Mouse (Mus musculus) telencephalon, adult 2 months (tissue): ENCODE data around the gene Atp13a3.
"Not testable (repeated sequence)": the region's sequence is repeated elsewhere in the genome, so short reads cannot be mapped to it uniquely, and the experiment has no call there.

Experiments
- DNase-seq: peaks from one replicate; pipeline ENCODE4 v3.0.0-alpha.2; 2011; ENCODE audit warnings: low read depth, low spot score

The Atp13a3 gene

DNA sequence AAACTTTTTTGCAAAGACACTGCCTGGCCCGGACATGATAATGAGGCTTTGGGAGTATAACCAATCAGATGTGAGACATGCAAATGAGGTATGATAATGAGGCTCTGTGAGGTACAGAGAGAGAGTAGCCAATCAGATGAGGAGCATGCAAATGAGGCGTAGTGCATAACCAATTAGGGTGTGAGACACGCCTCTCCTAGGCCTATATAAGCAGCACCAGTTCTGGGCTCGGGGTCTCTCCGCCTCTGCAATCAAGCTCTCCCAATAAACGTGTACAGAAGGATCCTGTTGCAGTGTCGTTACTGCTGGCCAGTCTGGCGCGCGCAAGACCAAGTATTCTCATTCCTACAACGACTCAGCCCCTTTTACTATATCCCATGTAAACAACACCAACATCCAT, 52.3 kb downstream of the Atp13a3 start:
- DNase-seq, result not testable (repeated sequence)

DNA sequence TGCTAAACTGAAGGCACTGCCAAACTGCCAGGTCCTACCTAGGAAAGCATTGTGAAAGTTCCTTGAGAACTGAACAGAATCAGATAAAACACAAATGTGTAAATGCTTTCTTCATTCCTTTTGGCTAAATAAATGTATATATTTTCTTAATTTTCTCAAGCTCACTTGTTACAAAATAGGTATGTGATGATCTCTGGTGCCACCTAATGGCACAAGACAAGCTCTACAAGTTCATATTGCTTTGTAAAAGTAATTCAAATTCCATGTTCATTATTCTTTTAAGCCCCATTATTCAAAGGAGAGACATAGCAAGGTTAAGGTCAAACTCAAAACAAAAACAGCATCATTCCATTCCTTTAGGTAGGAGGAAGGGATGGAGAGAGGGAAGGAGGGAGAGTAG, 91.5 kb downstream of the Atp13a3 start:
- DNase-seq, result peak; percentile 35

DNA sequence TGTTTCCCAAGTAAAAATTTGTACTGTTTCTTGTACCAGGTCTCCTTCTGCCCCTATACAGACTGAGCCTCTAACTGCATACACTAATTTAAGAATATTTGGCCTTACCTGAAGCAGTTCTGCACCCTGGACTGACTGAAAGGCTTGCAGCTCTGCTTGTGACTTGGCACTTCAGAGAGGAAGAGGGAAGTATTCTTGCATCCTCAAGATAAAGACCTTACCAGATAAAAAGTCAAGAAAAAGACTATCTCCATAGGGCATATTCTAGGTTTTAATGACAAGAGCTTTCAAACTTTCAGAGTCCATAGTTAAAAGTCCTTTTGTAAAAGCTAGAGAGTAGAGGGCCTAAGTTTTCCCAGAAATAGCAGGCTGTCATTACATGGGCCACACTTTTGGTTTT, 95.1 kb downstream of the Atp13a3 start, which contains the start of gene Gp5:
Gp5 (minus strand) TSS at position 133 of the 400 bp plus-strand sequence.
- DNase-seq, result no peak

DNA sequence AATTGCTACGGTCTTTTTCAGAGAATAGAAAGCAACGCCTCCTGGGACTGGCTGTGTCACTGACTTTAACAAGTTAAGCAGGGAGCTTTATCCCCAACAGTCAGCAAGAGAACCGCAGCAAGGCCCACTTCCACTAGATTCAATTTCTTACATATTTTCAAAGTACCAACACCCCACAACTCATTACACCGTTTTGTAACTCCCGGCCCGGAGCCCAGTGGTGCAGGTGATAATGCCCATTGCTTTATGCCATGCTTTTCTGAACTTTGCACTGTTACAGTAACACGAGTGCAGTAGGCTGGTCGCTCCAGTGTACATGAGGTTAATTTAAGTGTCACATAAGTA, 95.6 kb downstream of the Atp13a3 start:
- no peak for DNase-seq

DNA sequence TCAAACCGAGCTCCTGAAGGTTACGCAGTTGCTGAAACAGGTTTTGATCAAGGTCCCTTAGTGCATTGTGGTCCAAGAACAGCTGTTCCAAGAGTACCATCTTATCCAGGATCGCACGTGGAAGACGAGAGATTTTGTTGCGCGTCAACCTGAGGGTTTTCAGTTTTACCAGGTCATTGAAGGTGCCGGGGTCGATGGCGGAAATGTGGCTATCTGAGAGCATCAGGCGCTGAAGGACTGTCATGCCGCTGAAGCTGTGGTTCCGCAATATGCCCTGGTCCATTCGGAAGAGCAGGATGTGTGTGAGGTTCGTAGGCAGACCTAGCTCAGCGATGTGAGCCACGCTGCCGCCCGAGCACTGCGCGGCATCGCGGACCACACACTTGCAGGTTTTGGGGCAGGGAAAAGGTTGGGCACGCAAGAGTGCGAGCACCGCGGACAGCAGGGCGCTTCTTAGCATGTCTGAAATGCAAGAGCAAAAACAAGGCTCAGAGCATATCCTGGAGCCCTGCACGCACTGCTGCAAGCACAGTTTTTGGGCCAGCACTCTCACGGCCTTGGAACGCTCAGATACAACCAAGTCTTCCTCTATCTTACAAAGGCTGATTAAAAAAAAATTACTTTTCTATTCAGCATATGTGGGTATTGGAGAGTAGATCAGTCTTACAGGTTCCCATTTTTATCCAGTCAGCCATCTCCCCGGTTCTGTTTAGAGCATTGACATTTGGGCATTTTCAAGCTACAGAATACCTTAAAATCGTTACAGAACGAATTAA, 96.2 kb downstream of the Atp13a3 start:
- DNase-seq, result no peak

DNA sequence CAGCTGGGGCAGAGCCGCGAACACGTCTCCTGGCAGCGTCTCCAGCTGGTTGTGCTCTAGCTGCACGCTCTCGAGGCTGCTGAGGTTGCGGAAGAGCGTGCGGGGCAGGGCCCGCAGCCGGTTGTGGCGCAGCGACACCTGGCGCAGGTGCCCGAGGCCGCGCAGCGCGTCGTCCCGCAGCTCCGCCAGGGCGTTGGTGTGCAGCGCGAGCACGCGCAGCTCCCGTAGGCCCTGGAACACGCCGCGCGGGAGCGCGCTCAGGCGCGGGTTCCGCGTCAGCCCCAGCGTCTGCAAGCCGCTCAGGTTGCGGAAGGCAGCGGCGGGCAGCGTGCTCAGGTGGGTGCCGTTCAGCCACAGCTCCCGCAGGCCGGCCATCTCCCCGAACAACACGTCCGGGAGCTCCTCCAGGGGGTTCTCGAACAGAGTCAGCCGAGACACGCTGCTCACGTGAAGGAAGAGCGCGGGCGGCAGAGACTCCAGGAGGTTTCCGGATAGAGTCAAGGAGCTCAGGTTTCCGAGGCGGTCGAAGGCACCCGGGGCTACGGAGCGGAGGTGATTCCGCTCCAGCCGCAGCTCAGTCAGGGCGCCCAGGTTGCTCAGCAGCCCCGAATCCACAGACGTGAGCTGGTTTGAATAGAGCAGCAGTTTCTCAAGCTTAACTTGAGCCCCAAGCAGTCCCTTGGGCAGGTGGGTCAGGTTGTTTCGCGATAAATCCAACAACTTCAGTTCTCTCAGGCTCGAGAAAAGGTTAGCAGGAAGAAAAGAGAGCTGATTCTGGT, 97.0 kb downstream of the Atp13a3 start:
- DNase-seq, result peak; percentile 68

DNA sequence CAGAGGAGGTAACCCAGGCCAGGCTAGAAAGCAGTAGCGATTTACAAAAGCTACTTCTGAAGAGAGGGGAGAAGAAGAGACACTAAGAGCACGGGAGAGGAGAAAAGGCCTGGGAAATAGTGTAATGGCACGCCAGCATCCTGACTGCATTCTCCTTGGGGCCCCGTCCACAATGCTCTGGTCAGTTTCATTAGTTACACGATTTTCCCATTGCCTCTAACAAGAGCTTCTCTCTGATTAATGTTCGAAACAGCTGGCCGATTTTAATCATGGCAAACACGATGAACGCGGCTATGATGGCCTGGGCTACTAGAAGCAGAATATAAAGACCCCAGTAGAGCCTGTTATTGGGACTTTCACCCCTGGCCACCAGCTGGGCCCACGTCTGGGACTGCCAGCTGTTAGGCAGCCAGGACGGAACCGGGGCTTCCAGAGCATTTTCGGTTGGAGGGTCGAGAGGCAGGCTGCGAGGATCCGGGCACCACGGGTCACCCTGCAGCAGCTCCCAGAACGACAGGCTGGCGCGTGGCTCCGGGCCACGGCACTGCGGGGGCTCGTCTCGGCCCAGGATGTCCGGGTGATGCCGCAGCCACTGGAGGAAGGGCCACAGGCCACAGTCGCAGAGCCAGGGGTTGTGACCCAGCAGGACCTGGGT, 97.7 kb downstream of the Atp13a3 start:
- DNase-seq, result no peak

DNA sequence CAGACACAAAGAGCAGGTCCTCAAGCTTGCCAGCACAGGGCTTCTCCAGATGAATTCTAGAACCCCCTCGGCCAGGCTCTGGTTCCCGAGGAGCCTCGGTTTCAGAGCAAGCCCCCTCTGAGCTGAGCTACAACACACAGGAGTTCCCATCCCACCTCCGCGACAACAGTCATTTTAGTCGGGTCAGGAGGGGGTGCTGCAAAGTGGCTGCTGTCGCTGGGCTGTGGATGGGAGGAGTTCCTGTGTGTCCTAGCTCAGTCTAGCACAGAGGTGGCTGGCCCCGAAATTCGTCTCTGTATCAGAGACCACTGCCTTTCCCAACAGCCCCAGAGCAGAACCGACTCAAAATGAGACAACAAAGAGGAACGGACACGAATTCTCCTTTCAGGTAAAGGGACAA, 98.5 kb downstream of the Atp13a3 start:
- DNase-seq, result no peak

DNA sequence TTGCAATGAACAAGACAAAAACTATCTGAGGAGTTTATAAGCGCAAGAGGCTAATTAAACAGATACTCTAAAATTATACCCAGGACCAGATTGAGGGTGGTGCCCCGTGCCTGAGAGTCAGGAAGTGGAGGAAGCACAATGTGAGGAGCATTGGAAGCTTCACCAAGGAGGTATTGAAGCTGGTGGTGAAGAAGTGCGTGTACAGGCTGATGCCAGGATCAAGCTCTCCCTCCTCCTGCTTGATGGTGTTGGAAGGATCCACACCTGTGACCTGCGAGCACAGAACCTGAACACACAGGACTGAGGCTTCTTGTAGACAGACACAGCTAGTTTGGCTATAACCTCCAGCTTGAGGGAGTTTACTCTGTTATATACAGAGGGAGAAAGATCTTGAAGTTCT, 99.7 kb downstream of the Atp13a3 start:
- DNase-seq, result no peak

DNA sequence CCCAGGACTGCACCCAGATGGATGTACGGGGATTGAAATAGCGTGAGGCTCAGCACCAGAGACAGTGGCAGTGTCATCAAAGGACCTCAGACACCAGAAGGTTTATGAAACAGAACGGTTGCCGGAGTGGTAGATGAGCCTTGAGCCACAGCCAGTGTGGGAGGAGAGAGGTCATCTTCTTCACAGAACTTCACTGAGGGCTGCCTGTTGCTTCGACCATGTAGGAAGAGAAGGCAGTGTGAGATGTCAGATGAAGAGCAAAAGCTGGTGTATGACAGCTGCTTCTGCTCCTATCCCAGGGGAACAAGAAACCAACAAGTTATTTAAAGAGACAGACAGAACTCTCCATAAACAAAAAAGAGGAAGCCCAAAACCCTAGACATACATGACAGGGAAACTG, 101.5 kb downstream of the Atp13a3 start:
- DNase-seq, result no peak

DNA sequence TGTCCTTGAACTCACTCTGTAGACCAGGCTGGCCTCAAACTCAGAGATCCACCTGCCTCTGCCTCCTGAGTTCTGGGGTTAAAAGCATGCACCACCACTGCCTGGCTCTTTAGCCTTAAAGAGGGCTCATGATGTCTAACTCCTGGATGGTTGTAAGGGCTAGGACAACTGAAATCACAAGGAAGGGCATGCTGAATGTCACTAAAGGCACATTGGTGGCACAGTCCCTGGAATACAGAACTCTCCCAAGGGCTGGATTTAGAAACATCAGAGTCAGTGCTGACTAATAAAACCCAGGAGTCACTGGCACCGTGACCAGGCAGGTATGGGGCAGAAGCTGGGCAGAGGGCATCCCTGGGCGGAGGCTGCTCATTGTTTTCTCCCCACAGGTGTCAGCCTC, 102.4 kb downstream of the Atp13a3 start:
- no peak for DNase-seq

DNA sequence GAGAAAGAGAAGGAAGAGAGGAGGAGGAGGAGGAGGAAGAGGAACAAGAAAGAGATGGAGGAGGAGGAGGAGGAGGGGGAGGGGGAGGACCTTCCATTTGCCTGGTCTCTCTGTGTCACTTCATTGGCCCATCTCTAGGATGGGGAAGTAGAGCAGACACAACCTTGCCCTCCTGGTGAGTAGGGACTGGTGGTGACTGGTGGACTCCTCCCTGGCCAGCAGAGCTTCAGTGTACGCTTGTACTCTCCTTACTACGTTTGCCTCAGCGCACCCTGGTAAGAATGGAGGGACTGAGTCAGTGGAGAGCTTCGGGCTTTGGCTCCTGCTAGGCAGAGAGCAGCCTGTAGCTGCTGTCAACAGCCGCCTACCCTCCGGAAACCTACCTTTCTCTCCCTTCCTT, 103.1 kb downstream of the Atp13a3 start:
- no peak for DNase-seq

DNA sequence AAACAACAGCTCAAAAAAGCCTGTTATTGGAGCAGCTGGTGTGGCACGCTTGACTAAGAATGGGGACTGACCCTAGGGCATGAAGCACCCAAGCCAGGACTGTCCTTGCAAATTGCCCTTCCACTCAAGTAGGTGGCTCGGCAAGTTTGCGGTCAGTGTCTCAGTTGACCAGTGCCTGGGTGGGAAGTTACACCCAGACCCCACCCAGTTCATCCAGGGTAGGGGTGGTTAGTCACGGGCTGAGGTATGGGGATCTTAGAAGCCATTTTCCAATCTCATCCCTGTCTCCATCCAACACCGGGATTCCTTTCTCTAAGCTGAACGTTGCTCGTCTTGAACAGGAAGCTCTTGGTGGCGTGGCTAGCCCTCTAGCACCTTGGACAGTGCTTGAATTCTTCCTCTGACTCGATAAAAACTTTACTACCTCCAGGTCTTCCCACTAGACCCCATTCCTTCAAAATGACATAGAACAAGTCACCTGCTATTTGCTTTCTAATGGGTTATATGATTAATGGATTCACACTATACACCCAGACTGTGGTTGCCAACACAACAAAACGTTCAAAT, 106.0 kb downstream of the Atp13a3 start:
- no peak for DNase-seq

DNA sequence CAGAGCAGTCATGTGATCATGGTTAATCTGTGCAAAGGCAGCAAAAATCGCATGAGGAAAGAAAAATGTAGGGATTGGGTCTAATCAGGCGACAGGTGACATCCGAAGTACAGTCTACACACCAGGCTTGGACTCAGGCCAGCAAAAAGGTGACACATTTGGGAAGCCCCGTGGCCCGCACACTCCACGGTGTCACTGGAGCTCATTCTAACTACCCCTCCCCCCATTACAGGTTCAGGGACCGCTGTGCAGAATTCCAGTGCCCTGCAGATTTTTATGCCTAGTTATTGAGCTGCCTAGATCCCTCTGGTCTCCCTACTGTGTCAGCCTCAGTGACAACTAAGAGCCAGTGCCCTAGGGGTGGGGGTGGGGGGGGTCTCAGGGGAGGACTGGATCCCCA, 108.3 kb downstream of the Atp13a3 start:
- no peak for DNase-seq

DNA sequence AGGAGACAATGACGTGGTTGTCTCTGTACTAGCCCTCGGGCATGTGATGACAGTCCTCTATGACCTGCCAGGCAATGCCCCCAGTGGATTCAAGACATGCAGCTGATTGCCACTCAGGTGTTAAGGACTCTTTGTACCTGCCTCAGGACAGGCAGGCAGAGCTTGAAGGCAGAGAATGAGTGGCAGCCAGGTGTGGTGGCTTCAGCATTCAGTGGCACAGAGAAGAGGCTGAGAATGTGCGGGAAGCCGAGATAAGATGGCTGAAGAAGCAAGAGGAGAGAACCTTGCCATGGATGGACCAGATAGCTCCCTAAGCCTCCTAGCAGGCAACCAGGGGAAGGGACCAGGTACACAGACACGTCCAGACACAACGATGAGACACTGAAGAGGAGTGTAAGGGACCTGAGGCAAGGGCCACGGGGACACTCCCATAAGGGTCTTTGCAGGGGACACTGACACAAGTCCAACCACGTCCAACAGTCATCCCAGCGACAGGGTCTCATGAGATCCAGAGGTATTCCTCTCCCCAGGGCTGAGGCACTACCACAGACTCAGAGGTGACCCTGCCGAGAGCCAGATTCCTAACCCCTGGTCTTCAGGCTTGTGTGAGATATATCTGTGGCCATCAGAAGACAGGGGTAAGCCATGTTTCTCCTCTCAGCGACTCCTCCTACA, 109.0 kb downstream of the Atp13a3 start:
- DNase-seq, result no peak

DNA sequence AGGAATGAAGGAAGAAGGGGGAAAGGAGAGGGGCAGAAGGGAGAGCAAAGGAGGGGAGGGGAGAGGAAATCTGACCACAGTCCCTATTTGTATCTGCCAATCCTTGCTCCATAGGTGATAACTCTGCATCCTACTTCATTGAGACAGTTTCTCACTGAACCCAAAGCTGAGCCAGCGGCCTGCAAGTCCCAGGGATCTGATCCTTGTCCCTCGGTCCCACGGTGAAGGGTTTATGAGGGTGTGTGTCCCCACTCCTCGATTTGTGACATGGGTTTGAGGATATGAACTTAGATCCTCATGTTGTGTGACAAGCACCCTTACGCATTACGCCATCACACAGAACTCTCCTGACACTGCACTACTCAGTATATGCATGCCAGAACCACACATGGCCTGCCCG, 110.7 kb downstream of the Atp13a3 start:
- no peak for DNase-seq

DNA sequence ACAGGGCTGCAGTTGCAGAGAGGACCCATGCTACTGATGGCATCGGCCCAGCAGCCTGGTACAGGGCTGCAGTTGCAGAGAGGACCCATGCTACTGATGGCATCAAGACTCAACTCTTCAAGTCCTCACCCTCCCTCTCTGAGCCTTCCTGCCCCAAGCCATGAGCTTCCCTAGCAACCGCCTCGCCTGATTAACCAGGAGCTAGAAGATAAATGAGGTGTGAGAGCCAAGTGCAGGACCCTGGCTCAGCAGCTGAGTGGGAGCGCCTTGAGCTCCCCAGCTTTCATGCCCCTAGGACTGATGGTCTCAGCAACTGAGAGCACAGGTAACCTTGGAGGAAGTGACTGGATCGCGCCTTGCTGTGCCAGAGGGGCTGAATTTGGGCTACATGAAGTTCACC, 115.3 kb downstream of the Atp13a3 start:
- no peak for DNase-seq

DNA sequence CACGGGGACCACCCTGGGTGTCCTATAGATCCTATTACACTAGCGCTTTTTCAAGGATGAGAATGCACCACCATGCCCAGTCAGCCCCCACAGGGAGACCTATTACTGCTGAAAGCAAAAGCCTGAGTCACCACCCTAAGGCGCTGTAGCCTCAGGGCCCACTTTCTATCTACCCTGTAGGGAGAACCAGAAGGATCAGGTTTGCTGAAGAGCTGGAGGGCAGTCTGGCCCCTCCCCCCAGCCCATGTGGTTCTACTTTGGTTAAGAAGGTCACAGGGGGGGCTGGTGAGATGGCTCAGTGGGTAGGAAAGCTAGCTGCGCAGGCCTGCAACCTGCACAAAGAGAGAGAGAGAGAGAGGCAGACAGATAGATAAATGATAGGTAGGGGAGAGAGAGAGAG, 120.1 kb downstream of the Atp13a3 start:
- no peak for DNase-seq

DNA sequence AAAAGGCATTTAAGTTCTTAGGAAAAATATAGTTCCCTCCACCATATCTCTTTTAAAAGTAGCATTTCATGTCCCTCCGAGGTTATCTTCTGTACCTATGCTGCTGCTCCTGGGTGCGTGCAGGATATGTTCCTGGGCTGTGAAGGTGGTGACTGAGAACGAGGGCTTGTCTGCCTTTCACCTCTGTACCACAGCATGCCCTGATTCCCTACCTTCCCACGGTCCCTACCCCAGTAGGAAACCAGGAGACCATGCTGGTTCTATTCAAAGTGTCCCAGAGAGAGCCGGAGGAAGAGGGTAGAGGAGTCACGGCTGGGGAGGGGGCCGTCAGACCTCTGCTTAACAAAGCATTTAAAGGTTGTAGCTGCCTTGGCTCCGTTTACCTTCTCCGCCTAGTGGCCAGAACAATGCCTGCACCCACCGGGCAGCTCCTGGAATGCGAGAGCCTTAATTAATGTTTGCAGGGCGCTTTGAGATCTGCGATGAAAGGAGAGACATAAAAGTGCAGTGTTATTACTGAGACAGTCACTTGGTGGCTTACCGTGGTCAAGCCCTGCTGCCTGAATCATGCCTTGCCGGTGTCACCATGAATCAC, 121.9 kb downstream of the Atp13a3 start:
- no peak for DNase-seq

DNA sequence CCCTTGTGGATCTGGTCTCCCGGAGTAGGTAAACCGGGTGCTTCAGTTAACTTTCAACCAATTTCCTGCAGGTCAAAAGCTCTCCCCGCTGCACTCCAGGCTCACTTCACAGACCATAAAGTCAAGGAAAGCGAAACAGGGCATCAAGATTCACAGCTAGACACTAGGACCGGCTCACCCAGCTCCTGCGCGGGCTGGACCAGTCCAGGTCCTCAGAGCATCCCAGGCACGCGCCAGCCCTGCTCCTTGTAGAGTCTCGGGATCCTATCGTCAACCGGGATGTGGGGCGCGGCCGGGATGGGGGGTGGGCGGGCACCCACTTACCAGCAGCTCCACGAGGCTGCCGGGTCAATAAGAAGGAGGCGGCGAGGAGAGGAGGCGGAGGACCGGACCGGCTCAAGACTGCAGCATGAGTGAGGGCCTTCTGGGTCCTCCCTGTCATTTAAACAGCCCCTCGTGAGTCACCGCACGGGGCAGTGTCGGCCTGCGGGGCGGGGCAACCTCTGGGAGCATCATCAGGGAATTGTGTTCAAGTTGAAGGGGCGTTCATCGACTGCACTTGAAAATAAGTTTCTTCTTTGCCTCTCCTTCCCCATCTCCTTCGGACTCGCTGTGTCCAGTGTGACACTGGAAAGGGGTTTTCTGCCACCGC, 122.8 kb downstream of the Atp13a3 start, which contains the start of gene Lrrc15:
Lrrc15 (minus strand) TSS at position 413 of the 652 bp plus-strand sequence.
- no peak for DNase-seq
